ENCODE assay signal across 8 mouse cellular contexts in genomic region chr13:108159963-108160362, GRCm38 (mm10). TPM values are rescaled to one million over a fixed set of nuclear protein-coding genes. Genes with fewer than 3 reads are reported as not detected.
DNase-seq lines count a peak whose midpoint lies in the region; ATAC-seq and TF ChIP-seq lines count a peak whose summit lies in the region.

No protein-coding gene starts in this region.

- 62% methylated on average over 7 of the region's 7 CpGs for WGBS in heart, embryonic 11.5 days (ENCODE audit: insufficient replicate concordance)
- WGBS in embryonic facial prominence, embryonic 15.5 days = 59% methylated on average over 7 of the region's 7 CpGs
- 58% methylated on average over 7 of the region's 7 CpGs for WGBS in liver, postnatal 0 days (ENCODE audit: insufficient replicate concordance)

- DNase-seq in heart, adult 8-10 months (ENCODE audit: low spot score) = peak; percentile 26
- DNase-seq in CH12.LX (ENCODE audit: extremely low read depth) = no peak
- DNase-seq in liver, postnatal 0 days = no peak
- DNase-seq in ovary, postnatal 14 days (ENCODE audit: low spot score) = no peak
- DNase-seq in kidney, adult 18-20 months = no peak
- DNase-seq in layer of hippocampus, postnatal 25 days (ENCODE audit: extremely low spot score in 1 of 2, low spot score in 1 of 2) = no peak

- no peak overlapping the region for H3K4me3 ChIP-seq in heart, embryonic 11.5 days (ENCODE audit: low read depth, low read length)
- H3K4me3 ChIP-seq in CH12.LX (replicated peaks in 1 of 3; ENCODE audit: low read depth in 2 of 3, low read length in 2 of 3, poor library complexity in 1 of 3) = peak overlapping the region; percentile 52 to 96 (median 88)
- H3K4me3 ChIP-seq in embryonic facial prominence, embryonic 15.5 days (replicated peaks) = 0 out of 2 replicates have a peak overlapping the region, but pooled peaks have one; percentile 2
- peak overlapping the region; percentile 21; the same call in 1 of the 2 replicates for H3K4me3 ChIP-seq in liver, postnatal 0 days (ENCODE audit: low read depth, low read length)

- TF ChIP-seq RAD21 in CH12.LX (IDR thresholded peaks at IDR 0.05; ENCODE audit: low read depth, low read length) = no peak; the same call in none of the 2 replicates

- H3K9ac ChIP-seq in heart, embryonic 11.5 days (ENCODE audit: low read depth, low read length) = no peak overlapping the region
- peak overlapping the region; percentile 64; the same call in 1 of the 2 replicates for H3K9ac ChIP-seq in CH12.LX (ENCODE audit: insufficient read depth, low read depth)
- no peak overlapping the region for H3K9ac ChIP-seq in embryonic facial prominence, embryonic 15.5 days
- H3K9ac ChIP-seq in liver, postnatal 0 days (replicated peaks) = no peak overlapping the region

- H3K79me2 ChIP-seq in CH12.LX (replicated peaks; ENCODE audit: control insufficient read depth, extremely low read depth, insufficient read depth, poor library complexity, severe bottlenecking) = peaks cover 33% of the 10 kb centered on the region

- no peak overlapping the region for H3K27ac ChIP-seq in heart, embryonic 11.5 days (ENCODE audit: low read depth, low read length)
- no peak overlapping the region for H3K27ac ChIP-seq in CH12.LX (ENCODE audit: insufficient read depth, low read depth)
- no peak overlapping the region for H3K27ac ChIP-seq in embryonic facial prominence, embryonic 15.5 days (replicated peaks)
- no peak overlapping the region for H3K27ac ChIP-seq in liver, postnatal 0 days (ENCODE audit: low read depth)

- no peaks in the 10 kb centered on the region for H3K27me3 ChIP-seq in heart, embryonic 11.5 days (ENCODE audit: control insufficient read depth, insufficient read depth, low read length)
- H3K27me3 ChIP-seq in CH12.LX (replicated peaks) = no peaks in the 10 kb centered on the region
- H3K27me3 ChIP-seq in embryonic facial prominence, embryonic 15.5 days = no peaks in the 10 kb centered on the region
- no peaks in the 10 kb centered on the region for H3K27me3 ChIP-seq in liver, postnatal 0 days (ENCODE audit: insufficient read depth, low read length)

- ATAC-seq in heart, embryonic 11.5 days (replicated peaks; ENCODE audit: insufficient number of reproducible peaks, low FRiP score, low TSS enrichment) = no peak
- no peak for ATAC-seq in embryonic facial prominence, embryonic 15.5 days (ENCODE audit: insufficient number of reproducible peaks, low FRiP score, low TSS enrichment, low read depth)
- no peak for ATAC-seq in liver, postnatal 0 days

- peaks cover 8% of the 10 kb centered on the region for H3K4me1 ChIP-seq in heart, embryonic 11.5 days (ENCODE audit: control insufficient read depth, insufficient read depth, low read length)
- H3K4me1 ChIP-seq in CH12.LX (ENCODE audit: control insufficient read depth in 1 of 2, insufficient read depth in 2 of 2) = peaks cover 5 to 32% of the 10 kb centered on the region in 2 experiments; a peak in 2 of 4 replicates
- H3K4me1 ChIP-seq in embryonic facial prominence, embryonic 15.5 days = peaks cover 13% of the 10 kb centered on the region
- H3K4me1 ChIP-seq in liver, postnatal 0 days (ENCODE audit: insufficient read depth) = peaks cover 5% of the 10 kb centered on the region; the same call in 1 of the 2 replicates

- TF ChIP-seq CTCF in CH12.LX (conservative IDR thresholded peaks at IDR 0.05 in 1 of 2, IDR thresholded peaks at IDR 0.05 in 1 of 2; ENCODE audit: low read depth in 2 of 2, low read length in 2 of 2) = peak; percentile 8 to 52; a peak in 2 of 4 replicates
- TF ChIP-seq CTCF in liver, postnatal 0 days (IDR thresholded peaks at IDR 0.05; ENCODE audit: low read depth) = peak; percentile 41

- H3K36me3 ChIP-seq in heart, embryonic 11.5 days (ENCODE audit: control insufficient read depth, insufficient read depth, low read length) = no peaks in the 10 kb centered on the region
- peaks cover 17 to 46% of the 10 kb centered on the region in 2 experiments for H3K36me3 ChIP-seq in CH12.LX (replicated peaks in 1 of 2; ENCODE audit: control insufficient read depth in 1 of 2, insufficient read depth in 1 of 2, low read length in 1 of 2)
- H3K36me3 ChIP-seq in embryonic facial prominence, embryonic 15.5 days = peaks cover 11% of the 10 kb centered on the region
- peaks cover 5% of the 10 kb centered on the region for H3K36me3 ChIP-seq in liver, postnatal 0 days (replicated peaks; ENCODE audit: insufficient read depth, low read length)

- TF ChIP-seq POLR2A in CH12.LX (IDR thresholded peaks at IDR 0.05; ENCODE audit: low read depth, low read length) = no peak

- no peaks in the 10 kb centered on the region for H3K9me3 ChIP-seq in heart, embryonic 11.5 days (replicated peaks; ENCODE audit: control insufficient read depth, low read length)
- no peaks in the 10 kb centered on the region for H3K9me3 ChIP-seq in CH12.LX (replicated peaks; ENCODE audit: low read length)
- H3K9me3 ChIP-seq in embryonic facial prominence, embryonic 15.5 days (replicated peaks) = no peaks in the 10 kb centered on the region
- H3K9me3 ChIP-seq in liver, postnatal 0 days (ENCODE audit: low read length) = no peaks in the 10 kb centered on the region

- no peak for TF ChIP-seq EP300 in CH12.LX (IDR thresholded peaks at IDR 0.05; ENCODE audit: low read length)
- TF ChIP-seq EP300 in liver, postnatal 0 days (IDR thresholded peaks at IDR 0.05; ENCODE audit: low read depth) = no peak

- no peak overlapping the region for H3K4me2 ChIP-seq in heart, embryonic 11.5 days
- peak overlapping the region; percentile 99 for H3K4me2 ChIP-seq in CH12.LX (ENCODE audit: insufficient read depth, low read depth, poor library complexity, severe bottlenecking)
- no peak overlapping the region for H3K4me2 ChIP-seq in embryonic facial prominence, embryonic 15.5 days (replicated peaks)
- peak overlapping the region; percentile 91 for H3K4me2 ChIP-seq in liver, postnatal 0 days (ENCODE audit: low read depth, low read length)

- dilution Hi-C loops in CH12.LX (cut with MboI; ENCODE audit: extremely low pct_ligation_motif_present, extremely low pct_unique_long_range_greater_than_20kb, low sequenced_read_pairs) = no loop called here

- in situ Hi-C loops in CH12.LX (cut with MboI; ENCODE audit: low pct_ligation_motif_present, low pct_unique_long_range_greater_than_20kb, low sequenced_read_pairs) = loop anchor here (10.0 kb wide), 1 partner anchor 835 kb away; no protein-coding TSS in a partner anchor

TF ChIP-seq in CH12.LX, 34 proteins besides CTCF, POLR2A, EP300 and RAD21:
- TF ChIP-seq ZC3H11A (IDR thresholded peaks at IDR 0.05; ENCODE audit: low read depth, low read length) = no peak
- TF ChIP-seq JUND (conservative IDR thresholded peaks at IDR 0.05; ENCODE audit: low read depth, low read length) = no peak
- TF ChIP-seq IRF4 (IDR thresholded peaks at IDR 0.05; ENCODE audit: low read depth, low read length) = no peak
- TF ChIP-seq RCOR1 (conservative IDR thresholded peaks at IDR 0.05; ENCODE audit: low read depth, low read length) = no peak
- TF ChIP-seq UBTF (IDR thresholded peaks at IDR 0.05; ENCODE audit: low read depth, low read length) = no peak
- TF ChIP-seq MAX (IDR thresholded peaks at IDR 0.05; ENCODE audit: low read length) = no peak
- no peak for TF ChIP-seq MEF2A (IDR thresholded peaks at IDR 0.05; ENCODE audit: borderline replicate concordance, low read depth, low read length)
- TF ChIP-seq NRF1 (IDR thresholded peaks at IDR 0.05; ENCODE audit: low read depth, low read length) = no peak
- no peak for TF ChIP-seq NELFE (IDR thresholded peaks at IDR 0.05; ENCODE audit: low read depth, low read length)
- no peak for TF ChIP-seq MYC (IDR thresholded peaks at IDR 0.05; ENCODE audit: low read depth, low read length)
- no peak for TF ChIP-seq TCF12 (IDR thresholded peaks at IDR 0.05; ENCODE audit: low read depth, low read length)
- TF ChIP-seq CHD2 (IDR thresholded peaks at IDR 0.05; ENCODE audit: low read length) = no peak
- no peak for TF ChIP-seq POLR2AphosphoS2 (IDR thresholded peaks at IDR 0.05; ENCODE audit: low read depth, low read length)

RNA-seq across cellular contexts. Expression of gene Ercc8, which starts 1.4 kb away (rescaled TPM):
- 1 to 10 TPM; 4.0 to 8.0 (median 5.6) TPM for total RNA-seq in heart, adult 8-10 months (2022)
- 14.5 and 14.7 TPM in 2 replicates for polyA plus RNA-seq in heart, embryonic 11.5 days (2014; fragmentation: Nextera tagmentation; extraction: Ambion mirVana)
- total RNA-seq in CH12.LX (2012; rRNA removed) (20.0 and 27.1 TPM in 2 replicates), CH12.LX (2014; rRNA removed) (29.4 and 32.2 TPM in 2 replicates)
- polyA plus RNA-seq in CH12.LX (2012; ENCODE audit: insufficient read length, low read depth) = 20.7 and 23.0 TPM in 2 replicates
- polyA plus RNA-seq in embryonic facial prominence, embryonic 15.5 days (2015; fragmentation: Nextera tagmentation; extraction: Ambion mirVana) = 16.1 and 16.4 TPM in 2 replicates
- polyA plus RNA-seq in liver, postnatal 0 days (2015; fragmentation: Nextera tagmentation; extraction: Ambion mirVana) = 3.9 and 4.9 TPM in 2 replicates
- total RNA-seq in layer of hippocampus, postnatal 25 days (2021) = 10 to 100 TPM; 16.9 to 18.4 TPM

RNA-seq across cellular contexts. Expression of gene Ndufaf2, which starts 1.5 kb away (rescaled TPM):
- total RNA-seq in heart, adult 8-10 months (2022) = 10 to 100 TPM; 23.2 to 34.3 (median 28.8) TPM
- 64.1 and 65.3 TPM in 2 replicates for polyA plus RNA-seq in heart, embryonic 11.5 days (2014; fragmentation: Nextera tagmentation; extraction: Ambion mirVana)
- total RNA-seq in CH12.LX (2012; rRNA removed) (51.2 and 65.9 TPM in 2 replicates), CH12.LX (2014; rRNA removed) (37.1 and 55.3 TPM in 2 replicates)
- 117 and 161 TPM in 2 replicates for polyA plus RNA-seq in CH12.LX (2012; ENCODE audit: insufficient read length, low read depth)
- 59.2 and 64.5 TPM in 2 replicates for polyA plus RNA-seq in embryonic facial prominence, embryonic 15.5 days (2015; fragmentation: Nextera tagmentation; extraction: Ambion mirVana)
- 39.5 and 40.5 TPM in 2 replicates for polyA plus RNA-seq in liver, postnatal 0 days (2015; fragmentation: Nextera tagmentation; extraction: Ambion mirVana)
- total RNA-seq in layer of hippocampus, postnatal 25 days (2021) = 10 to 100 TPM; 21.2 to 22.1 TPM

RNA-seq across cellular contexts. Expression of gene Elovl7, which starts 54.2 kb away (rescaled TPM):
- under 1 TPM; 0.14 to 0.34 (median 0.22) TPM for total RNA-seq in heart, adult 8-10 months (2022)
- 0.96 and 1.5 TPM in 2 replicates for polyA plus RNA-seq in heart, embryonic 11.5 days (2014; fragmentation: Nextera tagmentation; extraction: Ambion mirVana)
- 4.4 and 5.3 TPM in 2 replicates for total RNA-seq in CH12.LX (2012; rRNA removed)
- total RNA-seq in CH12.LX (2014; rRNA removed) = 8.3 and 8.6 TPM in 2 replicates
- polyA plus RNA-seq in CH12.LX (2012; ENCODE audit: insufficient read length, low read depth) = 11.6 and 11.9 TPM in 2 replicates
- polyA plus RNA-seq in embryonic facial prominence, embryonic 15.5 days (2015; fragmentation: Nextera tagmentation; extraction: Ambion mirVana) = 11.8 and 12.3 TPM in 2 replicates
- polyA plus RNA-seq in liver, postnatal 0 days (2015; fragmentation: Nextera tagmentation; extraction: Ambion mirVana) = 3.6 and 3.7 TPM in 2 replicates
- 10 to 100 TPM; 10.4 to 12.0 TPM for total RNA-seq in layer of hippocampus, postnatal 25 days (2021)

Comparison
In these comparisons a context has a peak if more than half of its experiments do, and no peak if none do; other contexts are left out.
1. H3K4me2 ChIP-seq: peak in CH12.LX (single experiment) and liver, postnatal 0 days (single experiment); none in heart, embryonic 11.5 days (single experiment) and embryonic facial prominence, embryonic 15.5 days (single experiment).